Mouse (Mus musculus) thymus, postnatal 10 days (tissue): ENCODE measurements around the gene Pja2.
A peak's percentile ranks its signal among the peaks of the same experiment; 100 is the strongest.
"Not testable (repeated sequence)": the region's sequence is repeated elsewhere in the genome, so short reads cannot be mapped to it uniquely, and the experiment has no call there.

Source experiments
- DNase-seq, 2 experiments: peaks; one replicate each; pipeline ENCODE4 v3.0.0; 2021; ENCODE audit warnings: low spot score in 2 of 2

Pja2 gene

GRCm38 (mm10) chr17:64331898-64332769 lies at the start of gene Pja2:
Gene Pja2, minus strand, starts transcription at chr17:64331916.
- DNase-seq = peak; percentile 98 to 99

- DNase-seq = peak; percentile 14 to 51
These were observed 43.6 kb upstream of the Pja2 start for GRCm38 (mm10) chr17:64375327-64375726.

GRCm38 (mm10) chr17:64363694-64364093 lies 32.0 kb upstream of the Pja2 start:
- DNase-seq = no peak

GRCm38 (mm10) chr17:64362570-64362969 lies 30.9 kb upstream of the Pja2 start:
- no peak for DNase-seq

GRCm38 (mm10) chr17:64361911-64362425 lies 30.3 kb upstream of the Pja2 start:
- no peak for DNase-seq

GRCm38 (mm10) chr17:64353940-64354339 lies 22.2 kb upstream of the Pja2 start:
- DNase-seq = no peak

GRCm38 (mm10) chr17:64346135-64346534 lies 14.4 kb upstream of the Pja2 start:
- no peak for DNase-seq

- DNase-seq = no peak
These were observed 13.0 kb upstream of the Pja2 start for GRCm38 (mm10) chr17:64344576-64345172.

- DNase-seq = no peak
These were observed 10.0 kb upstream of the Pja2 start for GRCm38 (mm10) chr17:64341698-64342097.

- no peak for DNase-seq
These were observed 8.0 kb upstream of the Pja2 start for GRCm38 (mm10) chr17:64339752-64340151.

- no peak for DNase-seq
These were observed 5.5 kb upstream of the Pja2 start for GRCm38 (mm10) chr17:64337220-64337619.

GRCm38 (mm10) chr17:64333956-64334355 lies 2.2 kb upstream of the Pja2 start:
- no peak for DNase-seq

- DNase-seq = no peak
These were observed 1.0 kb upstream of the Pja2 start for GRCm38 (mm10) chr17:64332770-64333096.

- no peak for DNase-seq
These were observed 322 bp downstream of the Pja2 start for GRCm38 (mm10) chr17:64331291-64331897.

- DNase-seq = no peak
These were observed 831 bp downstream of the Pja2 start for GRCm38 (mm10) chr17:64330885-64331284.

- DNase-seq = no peak
These were observed 7.2 kb downstream of the Pja2 start for GRCm38 (mm10) chr17:64324556-64324955.

- no peak for DNase-seq
These were observed 16.3 kb downstream of the Pja2 start for GRCm38 (mm10) chr17:64315428-64315827.

- DNase-seq = not testable (repeated sequence)
These were observed 17.2 kb downstream of the Pja2 start for GRCm38 (mm10) chr17:64314523-64314922.

GRCm38 (mm10) chr17:64297628-64298027 lies 34.1 kb downstream of the Pja2 start:
- DNase-seq = no peak

- no peak for DNase-seq
These were observed 39.0 kb downstream of the Pja2 start for GRCm38 (mm10) chr17:64292740-64293139.

GRCm38 (mm10) chr17:64289684-64290083 lies 42.0 kb downstream of the Pja2 start:
- no peak for DNase-seq

GRCm38 (mm10) chr17:64288000-64288399 lies 43.7 kb downstream of the Pja2 start:
- DNase-seq = no peak

GRCm38 (mm10) chr17:64286836-64287235 lies 44.9 kb downstream of the Pja2 start:
- DNase-seq = no peak
